Mouse (Mus musculus) limb, embryonic 14.5 days (tissue): ENCODE data around the gene Epor. TPM values are rescaled to one million over a fixed set of nuclear protein-coding genes. Genes with fewer than 3 reads are reported as not detected.

Source experiments
- ATAC-seq: fragments of 200-750 bp; cut with Nextera tagmentation; 2 replicates; pipeline ENCODE4 v1.8.0; 2017; ENCODE audit warnings: low read depth, moderate number of reproducible peaks, moderate TSS enrichment; ENCODE audit not compliant: low FRiP score
- DNase-seq: peaks from one replicate; pipeline ENCODE4 v3.0.0-alpha.2; 2015; ENCODE audit warnings: low spot score
- H3K27ac ChIP-seq: fragments of 300-500 bp; sonication (generic); replicated peaks from 2 replicates; pipeline ENCODE4 v1.5.1; 2014; ENCODE audit warnings: low read depth, mild to moderate bottlenecking, low read length, moderate library complexity, mixed read lengths
- H3K27me3 ChIP-seq: fragments of 300-500 bp; sonication (generic); 2 replicates; pipeline ENCODE4 v1.6.1; 2014; ENCODE audit warnings: low read length, mixed read lengths; ENCODE audit not compliant: control insufficient read depth, insufficient read depth
- H3K36me3 ChIP-seq: fragments of 300-500 bp; sonication (generic); 2 replicates; pipeline ENCODE4 v1.6.1; 2014; ENCODE audit warnings: mild to moderate bottlenecking, low read length, moderate library complexity, mixed read lengths; ENCODE audit not compliant: control insufficient read depth, insufficient read depth
- H3K4me1 ChIP-seq: fragments of 300-500 bp; sonication (generic); 2 replicates; pipeline ENCODE4 v1.6.1; 2014; ENCODE audit warnings: antibody characterized with exemption, low read length, mixed read lengths; ENCODE audit not compliant: control insufficient read depth, insufficient read depth
- H3K4me2 ChIP-seq: fragments of 300-500 bp; sonication (generic); replicated peaks from 2 replicates; pipeline ENCODE4 v1.6.1; 2014; ENCODE audit warnings: low read depth, mild to moderate bottlenecking, low read length, moderate library complexity; ENCODE audit not compliant: severe bottlenecking
- H3K4me3 ChIP-seq: fragments of 300-500 bp; sonication (generic); replicated peaks from 2 replicates; pipeline ENCODE4 v1.5.1; 2014; ENCODE audit warnings: low read length
- H3K9ac ChIP-seq: fragments of 300-500 bp; sonication (generic); 2 replicates; pipeline ENCODE4 v1.6.1; 2014; ENCODE audit warnings: mild to moderate bottlenecking, low read depth, low read length, moderate library complexity; ENCODE audit not compliant: severe bottlenecking
- H3K9me3 ChIP-seq: fragments of 300-500 bp; sonication (generic); 2 replicates; pipeline ENCODE4 v1.6.1; 2016; ENCODE audit warnings: low read length; ENCODE audit not compliant: control insufficient read depth
- POLR2A ChIP-seq: fragments of 200-500 bp; IDR thresholded peaks from 2 replicates; pipeline ENCODE4 v1.8.0; 2012; ENCODE audit warnings: inconsistent platforms, mild to moderate bottlenecking, moderate library complexity, borderline replicate concordance; ENCODE audit not compliant: insufficient read depth, insufficient read length; ENCODE audit errors: extremely low read depth
- WGBS: fragments of 180-500 bp; shearing (Covaris S2); extraction: QIAGEN DNeasy Blood & Tissue Kit; methylation state at CpG from one replicate; pipeline ENCODE4 v1.1.7; 2014; 5-methylcytosine and 5-hydroxymethylcytosine counted together
- polyA plus RNA-seq, 2 experiments: library from polyadenylated mRNA; depleted of rRNA in 1 of 2; stranded (reverse) in 1 of 2; unstranded in 1 of 2; fragments of >200 nt; fragmentation: Nextera tagmentation in 1 of 2; extraction: Ambion mirVana in 1 of 2; gene quantifications; 2 replicates each; pipeline versions ENCODE4 v1.2.1 to v1.2.3; 2012 to 2014

Epor gene
- polyA plus RNA-seq, 2 experiments = 5.9 to 6.7 TPM

DNA sequence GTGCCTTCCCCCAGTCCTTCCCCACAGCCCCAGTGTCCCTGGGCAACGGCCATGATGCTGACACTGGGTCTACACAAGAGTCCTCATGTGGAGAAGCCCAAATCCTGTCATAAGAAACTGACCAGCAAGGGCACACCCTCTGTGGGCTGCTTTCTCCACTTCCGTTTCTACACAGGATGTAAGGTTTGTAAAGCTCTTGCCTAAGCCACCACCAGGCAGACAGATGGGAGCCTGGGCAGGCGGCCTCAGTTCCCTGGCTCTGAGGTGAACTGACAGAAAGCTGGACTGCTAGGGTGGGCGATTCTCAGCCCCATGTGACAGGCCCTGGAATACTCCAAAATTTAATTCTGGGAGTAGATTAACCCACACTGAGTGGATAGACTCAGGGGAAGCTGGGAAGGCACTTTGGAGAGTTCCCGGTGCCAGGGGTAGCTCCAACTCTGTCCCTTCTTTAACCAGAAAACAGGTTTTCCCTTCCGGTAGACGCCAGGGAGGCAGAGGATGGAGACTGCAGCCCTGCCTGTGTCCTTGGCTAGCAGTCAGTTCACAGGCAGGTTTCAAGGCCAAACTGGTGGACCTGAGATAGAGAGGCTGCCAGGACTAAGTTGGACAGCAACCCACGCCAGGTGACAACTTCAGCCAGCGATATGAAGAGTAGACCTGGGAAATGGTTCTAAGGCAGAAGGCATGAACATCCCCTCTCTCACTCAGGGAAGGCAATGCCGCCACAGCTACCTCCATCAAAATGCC lies 53.7 kb downstream of the Epor start:
- TF ChIP-seq POLR2A = no peak
- Histone ChIP-seq H3K4me3 (no peak overlapping the region), H3K4me2 (no peak overlapping the region), H3K4me1 (no peaks in the 10 kb centered on the region), H3K27ac (no peak overlapping the region), H3K9ac (no peak overlapping the region), H3K9me3 (no peaks in the 10 kb centered on the region), H3K36me3 (no peaks in the 10 kb centered on the region), H3K27me3 (no peaks in the 10 kb centered on the region)
- WGBS = 73% methylated on average over 10 of the region's 10 CpGs
- ATAC-seq (no peak), DNase-seq (no peak)

Other genes starting within 250 kb of the Epor start
- 36.9 and 48.0 TPM in 2 replicates for gene Ldlr, start 240.0 kb downstream of the Epor start, polyA plus RNA-seq (2012; rRNA removed)
- 15.9 and 18.4 TPM in 2 replicates for gene Ldlr, start 240.0 kb downstream of the Epor start, polyA plus RNA-seq (2014; fragmentation: Nextera tagmentation; extraction: Ambion mirVana)
- gene Spc24, start 203.2 kb downstream of the Epor start, polyA plus RNA-seq (2012; rRNA removed) = 64.8 and 68.8 TPM in 2 replicates
- gene Spc24, start 203.2 kb downstream of the Epor start, polyA plus RNA-seq (2014; fragmentation: Nextera tagmentation; extraction: Ambion mirVana) = 84.3 and 92.5 TPM in 2 replicates
- 38.6 and 49.6 TPM in 2 replicates for gene Kank2, start 164.8 kb downstream of the Epor start, polyA plus RNA-seq (2012; rRNA removed)
- gene Kank2, start 164.8 kb downstream of the Epor start, polyA plus RNA-seq (2014; fragmentation: Nextera tagmentation; extraction: Ambion mirVana) = 13.1 and 15.0 TPM in 2 replicates
- gene Angptl8, start 128.0 kb downstream of the Epor start, polyA plus RNA-seq (2012; rRNA removed) = 0.17 TPM in 1 of 2 replicates, not detected in the other
- 0.44 and 1.1 TPM in 2 replicates for gene Angptl8, start 128.0 kb downstream of the Epor start, polyA plus RNA-seq (2014; fragmentation: Nextera tagmentation; extraction: Ambion mirVana)
- gene Dock6, start 110.9 kb downstream of the Epor start, polyA plus RNA-seq (2012; rRNA removed) = 155 and 191 TPM in 2 replicates
- gene Dock6, start 110.9 kb downstream of the Epor start, polyA plus RNA-seq (2014; fragmentation: Nextera tagmentation; extraction: Ambion mirVana) = 31.6 and 38.8 TPM in 2 replicates
- 30.1 and 30.7 TPM in 2 replicates for gene Rab3d, start 45.3 kb downstream of the Epor start, polyA plus RNA-seq (2012; rRNA removed)
- gene Rab3d, start 45.3 kb downstream of the Epor start, polyA plus RNA-seq (2014; fragmentation: Nextera tagmentation; extraction: Ambion mirVana) = 32.5 and 36.3 TPM in 2 replicates
- gene Ccdc159, start 36.0 kb downstream of the Epor start, polyA plus RNA-seq (2012; rRNA removed) = 9.6 and 10.8 TPM in 2 replicates
- gene Ccdc159, start 36.0 kb downstream of the Epor start, polyA plus RNA-seq (2014; fragmentation: Nextera tagmentation; extraction: Ambion mirVana) = 2.8 and 3.3 TPM in 2 replicates
- gene Tmem205, start 36.0 kb downstream of the Epor start, polyA plus RNA-seq (2012; rRNA removed) = 37.4 and 45.3 TPM in 2 replicates
- gene Tmem205, start 36.0 kb downstream of the Epor start, polyA plus RNA-seq (2014; fragmentation: Nextera tagmentation; extraction: Ambion mirVana) = 49.5 and 51.5 TPM in 2 replicates
- 31.7 and 44.2 TPM in 2 replicates for gene Plppr2, start 26.5 kb downstream of the Epor start, polyA plus RNA-seq (2012; rRNA removed)
- 8.7 and 11.2 TPM in 2 replicates for gene Plppr2, start 26.5 kb downstream of the Epor start, polyA plus RNA-seq (2014; fragmentation: Nextera tagmentation; extraction: Ambion mirVana)
- gene Swsap1, start 7.8 kb downstream of the Epor start, polyA plus RNA-seq (2012; rRNA removed) = 6.5 and 7.0 TPM in 2 replicates
- gene Swsap1, start 7.8 kb downstream of the Epor start, polyA plus RNA-seq (2014; fragmentation: Nextera tagmentation; extraction: Ambion mirVana) = 12.8 TPM in 2 replicates
- 2.9 and 3.2 TPM in 2 replicates for gene Rgl3, start 25.9 kb upstream of the Epor start, polyA plus RNA-seq (2012; rRNA removed)
- gene Rgl3, start 25.9 kb upstream of the Epor start, polyA plus RNA-seq (2014; fragmentation: Nextera tagmentation; extraction: Ambion mirVana) = 1.1 and 1.5 TPM in 2 replicates
- 1.2 and 1.3 TPM in 2 replicates for gene Ccdc151, start 39.1 kb upstream of the Epor start, polyA plus RNA-seq (2012; rRNA removed)
- 0.37 and 1.2 TPM in 2 replicates for gene Ccdc151, start 39.1 kb upstream of the Epor start, polyA plus RNA-seq (2014; fragmentation: Nextera tagmentation; extraction: Ambion mirVana)
- 156 and 188 TPM in 2 replicates for gene Prkcsh, start 39.3 kb upstream of the Epor start, polyA plus RNA-seq (2012; rRNA removed)
- gene Prkcsh, start 39.3 kb upstream of the Epor start, polyA plus RNA-seq (2014; fragmentation: Nextera tagmentation; extraction: Ambion mirVana) = 89.0 and 103 TPM in 2 replicates
- 0.56 and 0.67 TPM in 2 replicates for gene Elavl3, start 88.5 kb upstream of the Epor start, polyA plus RNA-seq (2012; rRNA removed)
- not detected in 2 replicates for gene Elavl3, start 88.5 kb upstream of the Epor start, polyA plus RNA-seq (2014; fragmentation: Nextera tagmentation; extraction: Ambion mirVana)
- gene Gm49318, start 107.8 kb upstream of the Epor start, polyA plus RNA-seq (2012; rRNA removed) = 0.28 TPM in 1 of 2 replicates, not detected in the other
- gene Gm49318, start 107.8 kb upstream of the Epor start, polyA plus RNA-seq (2014; fragmentation: Nextera tagmentation; extraction: Ambion mirVana) = not detected in 2 replicates
- 31.2 and 33.7 TPM in 2 replicates for gene Zfp653, start 107.9 kb upstream of the Epor start, polyA plus RNA-seq (2012; rRNA removed)
- gene Zfp653, start 107.9 kb upstream of the Epor start, polyA plus RNA-seq (2014; fragmentation: Nextera tagmentation; extraction: Ambion mirVana) = 8.1 and 8.7 TPM in 2 replicates
- 36.3 and 37.5 TPM in 2 replicates for gene Ecsit, start 121.9 kb upstream of the Epor start, polyA plus RNA-seq (2012; rRNA removed)
- 30.6 and 32.9 TPM in 2 replicates for gene Ecsit, start 121.9 kb upstream of the Epor start, polyA plus RNA-seq (2014; fragmentation: Nextera tagmentation; extraction: Ambion mirVana)
- 2.3 and 3.0 TPM in 2 replicates for gene Cnn1, start 135.7 kb upstream of the Epor start, polyA plus RNA-seq (2012; rRNA removed)
- gene Cnn1, start 135.7 kb upstream of the Epor start, polyA plus RNA-seq (2014; fragmentation: Nextera tagmentation; extraction: Ambion mirVana) = 3.1 and 4.4 TPM in 2 replicates
- 145 and 168 TPM in 2 replicates for gene Elof1, start 153.7 kb upstream of the Epor start, polyA plus RNA-seq (2012; rRNA removed)
- 199 and 206 TPM in 2 replicates for gene Elof1, start 153.7 kb upstream of the Epor start, polyA plus RNA-seq (2014; fragmentation: Nextera tagmentation; extraction: Ambion mirVana)
- gene Acp5, start 172.2 kb upstream of the Epor start, polyA plus RNA-seq (2012; rRNA removed) = 20.3 and 21.6 TPM in 2 replicates
- 17.0 and 23.6 TPM in 2 replicates for gene Acp5, start 172.2 kb upstream of the Epor start, polyA plus RNA-seq (2014; fragmentation: Nextera tagmentation; extraction: Ambion mirVana)
- gene Pigyl, start 193.3 kb upstream of the Epor start, polyA plus RNA-seq (2012; rRNA removed) = 54.5 and 62.4 TPM in 2 replicates
- 80.9 and 82.4 TPM in 2 replicates for gene Pigyl, start 193.3 kb upstream of the Epor start, polyA plus RNA-seq (2014; fragmentation: Nextera tagmentation; extraction: Ambion mirVana)
- gene Zfp872, start 224.6 kb upstream of the Epor start, polyA plus RNA-seq (2012; rRNA removed) = 0.12 and 0.14 TPM in 2 replicates
- gene Zfp872, start 224.6 kb upstream of the Epor start, polyA plus RNA-seq (2014; fragmentation: Nextera tagmentation; extraction: Ambion mirVana) = 0.33 and 0.51 TPM in 2 replicates